Mouse (Mus musculus) cerebellum, postnatal 25 days (tissue): ENCODE measurements around the gene Dbil5.
A peak's percentile ranks its signal among the peaks of the same experiment; 100 is the strongest.

Experiments
- DNase-seq, 2 experiments: peaks; one replicate each; pipeline ENCODE4 v3.0.0; 2021; ENCODE audit warnings: mixed read lengths in 2 of 2

Dbil5 gene

DNA sequence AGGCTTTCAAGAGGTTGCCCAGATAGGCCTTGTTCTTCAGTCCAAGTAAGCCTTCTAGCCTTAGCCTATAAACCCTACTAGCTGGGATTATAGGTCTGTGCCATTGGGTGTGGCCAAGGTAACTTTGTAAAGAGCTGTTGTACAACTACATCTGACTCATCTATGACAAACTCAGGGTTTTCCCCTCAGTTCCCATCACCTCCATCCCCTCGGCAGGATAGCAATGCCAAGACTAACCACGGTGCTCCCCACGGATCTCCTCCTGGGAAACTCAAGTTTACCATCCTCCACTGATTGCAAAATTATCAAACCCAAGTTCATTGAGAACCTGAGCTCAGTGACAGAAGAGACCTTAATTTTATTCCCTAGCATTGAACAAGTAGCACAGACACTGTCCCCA lies 18.7 kb downstream of the Dbil5 start:
- DNase-seq, result no peak

DNA sequence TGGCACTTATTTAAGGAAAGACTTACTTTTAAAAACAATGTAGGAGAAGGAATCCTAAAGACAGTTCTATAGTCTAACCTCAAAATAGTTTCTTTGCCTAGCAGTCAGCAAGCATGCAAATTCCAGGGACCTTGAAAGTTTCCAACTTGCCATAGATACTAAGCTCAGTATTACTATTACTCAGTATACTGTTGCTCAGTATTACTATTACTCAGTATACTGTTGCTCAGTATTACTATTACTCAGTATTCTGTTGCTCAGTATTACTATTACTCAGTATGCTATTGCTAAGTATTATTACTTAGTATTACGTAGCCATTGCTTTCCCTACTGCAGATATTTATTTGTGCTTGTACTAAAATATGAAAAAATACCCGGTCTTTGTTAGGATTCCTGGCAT lies 22.3 kb downstream of the Dbil5 start:
- DNase-seq, result no peak

DNA sequence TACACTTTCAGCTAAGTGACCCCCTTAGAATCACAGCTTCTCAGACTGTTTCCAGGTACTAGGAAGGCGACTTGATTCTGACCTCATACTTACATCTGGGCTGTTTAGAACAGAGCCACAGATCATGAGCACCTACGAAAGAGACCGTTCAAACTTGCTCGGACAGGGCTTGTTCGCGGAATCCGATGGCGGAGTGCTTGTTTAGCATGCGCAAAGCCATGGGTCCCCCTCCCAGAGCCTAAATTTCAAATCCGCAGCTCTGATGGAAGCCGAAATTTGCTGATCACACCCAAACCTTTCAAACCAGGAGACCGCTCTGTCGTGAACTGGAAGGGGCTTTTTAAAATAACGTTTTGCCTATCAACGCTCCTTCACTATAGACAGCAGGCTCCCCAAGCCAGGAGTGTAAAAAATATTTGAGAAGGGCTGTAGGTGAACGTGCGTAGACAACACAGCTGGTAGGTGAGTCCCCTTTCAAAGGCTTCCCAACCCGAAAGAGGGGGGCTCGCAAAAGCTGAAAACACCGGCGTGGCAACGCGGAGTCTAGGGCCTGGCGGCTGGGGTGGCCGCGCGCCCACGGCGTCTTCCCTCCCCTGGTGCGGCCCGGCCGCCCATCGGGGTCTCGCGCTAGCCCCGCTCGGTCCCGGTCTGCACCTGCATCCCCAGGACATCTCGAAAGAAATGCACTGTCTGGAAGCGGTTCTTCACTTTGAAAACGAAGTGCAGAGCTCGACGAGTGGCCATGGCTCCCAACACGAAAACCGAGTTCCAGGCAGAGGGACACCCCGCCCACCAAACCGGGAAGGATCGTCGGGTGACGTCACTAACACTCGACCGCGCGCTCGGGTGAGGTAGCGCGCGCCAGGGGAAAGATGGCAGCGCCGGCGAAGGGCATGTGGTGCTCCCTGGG lies 25.7 kb downstream of the Dbil5 start, which contains the start of the genes Mrm3 and Glod4:
Mrm3 (plus strand) TSS at position 815 of the 910 bp plus-strand sequence.
Glod4 (minus strand) TSS at position 825 of the 910 bp plus-strand sequence.
- DNase-seq, result peak; percentile 94 to 96

DNA sequence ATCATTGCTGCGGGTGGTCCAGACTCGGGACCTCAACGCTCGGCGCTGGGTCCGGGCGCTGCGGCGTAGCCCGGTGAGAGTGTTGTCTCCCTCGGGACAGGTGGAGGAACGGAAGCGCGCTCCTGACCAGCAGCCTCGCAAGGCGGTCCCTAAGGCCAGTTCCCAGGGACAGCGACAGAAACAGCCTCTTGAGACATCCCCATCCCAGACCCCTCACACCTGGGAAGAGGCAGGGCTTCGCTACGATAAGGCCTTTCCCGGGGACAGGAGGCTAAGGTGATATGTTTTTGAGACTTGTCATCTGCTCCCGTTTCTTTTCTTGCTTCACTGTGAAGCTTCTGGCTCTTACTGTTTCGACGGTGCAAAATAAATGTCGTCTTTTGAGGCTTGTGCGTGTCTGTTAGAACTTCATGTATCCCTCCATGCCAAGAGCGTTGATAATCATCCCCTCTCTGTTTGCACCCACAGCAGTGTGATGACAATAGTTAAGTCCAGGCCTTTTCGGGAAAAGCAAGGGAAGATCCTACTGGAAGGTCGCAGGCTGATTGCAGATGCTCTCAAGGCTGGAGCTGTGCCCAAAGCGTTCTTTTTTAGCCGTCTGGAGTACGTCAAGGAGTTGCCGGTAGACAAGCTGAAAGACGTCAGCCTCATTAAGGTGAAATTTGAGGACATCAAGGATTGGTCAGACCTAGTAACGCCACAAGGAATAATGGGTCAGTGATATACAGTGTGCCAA lies 26.6 kb downstream of the Dbil5 start:
- DNase-seq, result peak in 1 of 2 experiments; percentile 39

DNA sequence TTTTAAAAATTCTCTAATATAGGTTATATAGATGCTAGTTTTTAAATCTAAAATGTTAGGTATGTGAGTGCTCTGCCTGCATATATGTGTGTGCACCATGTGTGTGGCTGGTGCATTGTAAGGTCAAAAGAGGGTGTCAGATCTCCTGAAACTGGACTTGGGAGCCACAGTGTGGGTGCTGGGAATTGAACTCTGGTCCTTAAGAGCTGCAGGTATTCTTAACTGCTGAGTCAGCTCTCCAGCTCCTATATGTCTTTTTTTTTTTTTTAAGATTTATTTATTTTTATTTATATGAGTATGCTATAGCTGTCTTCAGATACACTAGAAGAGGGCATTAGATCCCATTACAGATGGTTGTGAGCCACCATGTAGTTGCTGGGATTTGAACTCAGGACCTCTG lies 29.0 kb downstream of the Dbil5 start:
- DNase-seq, result no peak

DNA sequence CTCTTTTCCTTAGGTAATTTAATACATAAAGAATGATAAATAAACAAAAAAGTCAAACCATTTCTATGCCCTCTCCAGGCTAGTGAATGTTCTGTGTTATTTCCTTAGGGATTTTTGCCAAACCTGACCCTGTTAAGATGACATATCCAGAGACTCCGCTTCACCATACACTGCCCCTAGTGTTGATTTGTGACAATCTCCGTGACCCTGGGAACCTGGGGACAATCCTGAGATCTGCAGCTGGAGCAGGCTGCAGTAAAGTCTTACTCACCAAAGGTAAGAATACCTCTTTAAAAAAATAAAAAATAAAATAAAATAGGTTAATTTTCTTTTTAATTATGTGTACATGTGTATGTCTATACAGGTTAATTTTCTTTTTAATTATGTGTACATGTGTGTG lies 29.8 kb downstream of the Dbil5 start:
- DNase-seq, result no peak

DNA sequence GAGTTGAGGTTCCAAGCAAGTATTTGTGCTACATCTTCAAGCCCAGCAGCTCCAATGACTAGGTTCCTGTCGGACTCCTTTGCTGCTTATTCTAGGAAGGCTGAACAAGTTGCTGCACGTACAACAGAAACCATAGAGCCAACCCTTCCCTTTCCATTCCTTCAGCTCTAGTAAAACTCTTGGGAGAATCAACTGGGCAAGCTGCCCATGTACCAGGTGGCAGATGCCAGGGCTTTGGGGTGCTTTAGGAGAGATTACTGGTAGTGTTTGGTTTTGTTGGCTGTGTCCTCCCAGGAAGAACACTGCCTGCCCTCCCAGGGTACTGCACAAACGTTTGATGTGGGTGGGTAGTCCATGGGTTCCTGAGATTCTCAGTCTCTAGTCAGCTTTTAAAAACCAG lies 34.6 kb downstream of the Dbil5 start:
- peak; percentile 79 to 87 for DNase-seq

DNA sequence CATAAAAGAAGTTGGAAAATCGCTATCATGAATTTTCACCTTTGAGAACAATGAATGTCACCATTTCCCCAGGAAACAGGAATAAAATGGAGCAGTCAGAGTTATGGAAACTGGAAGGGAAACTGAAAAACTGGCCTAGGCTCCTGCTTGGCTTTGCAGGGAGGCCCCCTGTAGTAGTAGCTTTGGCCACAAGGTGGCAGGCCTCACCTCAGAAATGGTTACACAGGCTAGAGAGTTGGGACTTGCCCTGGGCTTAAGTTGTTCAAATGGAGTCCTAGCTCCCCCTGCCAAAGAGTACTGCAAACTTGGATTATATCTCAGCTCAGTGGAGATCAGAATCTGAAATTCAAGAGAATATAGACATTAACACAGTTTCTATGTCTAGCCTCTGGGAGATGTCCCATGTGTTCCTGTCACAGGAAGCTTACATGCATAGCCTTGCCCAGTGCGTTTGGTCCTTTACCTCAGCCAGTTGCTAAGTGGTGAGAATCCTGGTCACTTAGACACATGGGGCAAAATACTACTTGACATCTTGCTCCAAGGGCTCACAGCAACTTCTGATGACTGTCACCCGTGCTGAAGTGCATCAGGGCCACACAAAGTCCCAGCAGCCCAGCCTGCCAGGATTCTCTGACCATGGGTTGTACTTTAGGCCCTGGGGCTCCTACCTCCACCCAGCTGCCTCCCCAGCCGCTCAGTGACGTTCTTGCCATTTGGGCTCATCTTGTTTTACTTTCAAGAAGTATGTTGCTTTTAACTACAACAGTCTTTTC lies 35.9 kb downstream of the Dbil5 start:
- peak; percentile 94 to 95 for DNase-seq

DNA sequence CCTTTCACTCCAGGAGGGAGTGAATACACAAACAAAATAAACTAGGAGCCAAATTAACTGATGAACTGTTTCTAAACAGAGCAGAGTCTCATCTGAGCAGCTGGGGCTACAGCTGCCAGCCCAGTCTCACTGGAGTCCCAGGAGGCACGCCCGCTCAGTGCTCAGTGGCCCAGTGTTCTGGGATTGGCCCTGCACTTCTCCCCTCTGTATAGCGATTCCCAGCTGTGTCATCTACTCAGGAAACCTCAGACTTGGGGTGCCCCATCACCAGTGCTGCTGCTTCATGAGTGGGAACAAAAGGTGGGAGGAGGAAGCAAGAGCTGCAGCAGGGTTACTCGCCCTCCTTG lies 36.5 kb downstream of the Dbil5 start:
- DNase-seq, result peak in 1 of 2 experiments; percentile 32

DNA sequence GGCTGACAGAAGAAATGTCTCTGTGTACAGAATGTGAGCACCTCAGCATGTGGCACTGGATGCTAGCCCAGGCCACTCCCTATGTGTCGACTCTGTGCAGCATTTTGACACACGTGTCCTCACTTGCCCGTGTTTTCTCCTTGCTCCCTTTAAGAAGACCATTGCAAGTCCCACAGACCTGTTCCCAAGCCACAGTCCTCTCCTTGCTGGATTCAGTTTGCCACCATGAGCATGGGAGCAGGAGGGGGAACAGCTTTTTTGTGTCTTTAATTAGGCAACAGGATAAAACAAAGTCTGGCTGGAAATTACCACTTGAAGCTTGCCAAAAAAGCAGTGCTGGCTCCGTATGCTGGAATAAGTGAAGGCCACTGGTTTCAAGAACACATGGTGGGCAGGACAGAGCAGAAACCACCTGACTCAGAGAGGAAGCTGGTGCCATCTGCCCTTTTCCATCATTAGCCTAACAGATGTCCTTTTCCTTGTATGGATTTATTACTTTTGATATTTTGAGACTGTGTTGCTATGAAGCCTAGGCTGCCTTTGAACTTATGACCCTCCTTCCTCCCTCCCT lies 38.1 kb downstream of the Dbil5 start:
- peak; percentile 89 for DNase-seq

DNA sequence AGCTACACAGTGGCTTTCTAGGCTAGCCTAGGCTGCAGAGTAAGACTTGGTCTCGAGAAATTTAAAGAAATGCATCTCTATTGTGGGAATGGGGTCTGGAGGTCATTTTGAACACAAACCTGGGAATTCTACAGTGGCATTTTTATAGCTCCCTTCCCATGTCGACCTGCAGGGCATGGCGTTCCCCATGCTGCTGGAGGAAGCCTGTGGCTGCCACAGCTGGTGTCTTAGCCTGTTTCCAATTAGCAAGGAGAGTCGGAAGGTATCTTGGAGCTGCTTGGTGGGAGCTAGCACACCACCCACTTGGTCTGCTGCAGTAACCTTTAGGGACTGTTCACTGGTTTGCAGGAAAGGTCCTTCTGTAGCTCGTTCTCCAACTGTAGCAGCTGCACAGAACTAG lies 38.7 kb downstream of the Dbil5 start:
- DNase-seq, result no peak

DNA sequence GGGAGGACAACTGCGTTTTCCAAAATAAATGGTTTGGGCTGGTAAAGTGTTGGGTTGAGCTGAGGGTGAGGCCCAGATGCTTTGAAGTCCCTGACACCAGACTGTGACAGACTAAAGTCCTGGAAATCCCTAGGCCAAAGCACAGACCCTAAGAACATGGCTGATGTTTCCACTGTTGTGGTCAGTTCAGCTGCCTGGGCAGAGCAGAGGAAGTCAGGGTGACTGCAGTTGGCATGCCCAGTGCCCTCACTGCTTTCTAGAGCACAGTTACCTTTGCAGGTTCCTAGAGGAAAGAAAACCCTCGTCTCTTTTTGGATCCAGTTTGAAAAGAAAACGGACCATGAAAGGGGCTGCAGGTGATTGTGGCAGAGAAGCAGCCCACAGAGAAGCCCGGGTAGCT lies 40.0 kb downstream of the Dbil5 start:
- no peak for DNase-seq

DNA sequence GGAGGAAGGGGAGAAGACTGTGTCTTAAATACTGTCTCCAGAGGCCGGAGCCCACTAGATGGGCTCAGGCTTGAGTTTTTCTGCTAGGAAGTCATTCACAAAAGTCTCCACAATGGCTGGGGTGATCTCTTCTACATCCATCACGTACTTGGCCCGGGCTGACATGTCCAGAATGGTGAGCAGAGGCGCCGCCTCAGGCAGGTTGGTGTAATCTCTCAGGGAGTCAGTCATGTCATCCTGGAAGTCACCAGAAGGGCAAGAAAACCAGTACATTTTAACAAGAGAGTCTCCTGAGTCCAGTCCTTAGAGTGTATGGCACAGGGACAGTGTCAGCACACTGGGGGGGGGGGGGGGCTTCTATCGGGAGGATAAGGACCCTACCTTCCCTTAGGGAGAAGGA lies 41.1 kb downstream of the Dbil5 start:
- no peak for DNase-seq

DNA sequence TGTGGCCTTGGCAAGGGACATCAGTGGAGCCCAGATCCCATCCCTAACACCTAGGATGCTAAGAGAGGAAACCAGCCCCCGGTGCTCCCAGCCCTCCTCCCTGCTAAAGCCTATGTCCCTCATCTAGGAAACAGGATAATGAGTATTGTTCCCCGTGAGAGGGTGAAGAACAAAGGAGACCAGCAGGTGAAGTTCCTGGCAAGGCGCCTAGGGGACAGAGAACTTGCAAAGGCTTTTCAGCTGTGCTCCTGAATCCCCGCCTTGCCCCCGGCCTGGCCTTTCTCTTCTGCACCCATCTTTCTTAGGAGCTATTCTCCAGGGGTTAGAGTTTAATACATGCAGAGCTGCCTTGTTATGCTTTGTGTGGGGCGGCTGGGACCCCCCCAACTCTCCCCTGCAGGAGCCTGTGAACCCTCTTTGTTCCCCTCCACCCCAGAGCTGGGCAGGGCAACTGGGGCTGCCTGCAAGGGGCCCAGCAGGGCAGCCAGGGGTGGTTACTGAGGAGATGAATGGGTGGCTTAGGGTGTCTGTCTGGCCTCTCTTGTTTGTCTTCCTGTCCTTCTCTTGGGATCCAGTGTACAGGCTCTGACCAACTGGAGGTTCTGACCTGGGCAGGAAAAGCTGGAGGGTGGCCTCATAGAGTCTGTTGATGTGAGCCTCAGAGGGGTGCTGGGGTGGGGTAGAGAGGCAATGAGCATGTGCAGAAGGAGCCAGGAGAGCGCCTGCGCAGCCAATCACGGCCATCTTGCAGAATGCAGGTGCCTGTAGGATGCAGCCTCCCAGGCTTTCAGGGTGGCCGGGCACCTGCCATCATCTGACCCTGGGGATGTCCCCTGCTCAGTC lies 43.0 kb downstream of the Dbil5 start:
- DNase-seq, result peak in 1 of 2 experiments; percentile 67

DNA sequence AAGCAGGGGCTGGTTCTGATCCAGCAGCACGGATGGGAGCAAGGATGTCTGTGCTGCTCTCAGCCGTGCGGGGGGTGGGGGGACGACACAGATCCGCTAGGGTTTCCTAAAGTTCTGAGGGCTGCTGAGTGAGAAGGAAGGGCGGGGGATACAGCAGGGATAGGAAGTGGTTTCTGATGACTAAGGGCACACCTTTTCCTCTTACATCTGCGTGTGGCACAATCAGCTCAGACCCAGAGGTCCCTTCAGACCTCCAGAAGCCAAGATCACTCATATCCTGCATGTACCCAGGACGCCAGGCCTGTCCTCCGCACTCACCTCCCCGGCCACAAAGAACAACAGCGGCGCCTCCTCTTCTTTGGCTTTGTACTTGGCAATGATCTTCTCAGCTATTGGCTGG lies 43.8 kb downstream of the Dbil5 start:
- DNase-seq, result no peak

DNA sequence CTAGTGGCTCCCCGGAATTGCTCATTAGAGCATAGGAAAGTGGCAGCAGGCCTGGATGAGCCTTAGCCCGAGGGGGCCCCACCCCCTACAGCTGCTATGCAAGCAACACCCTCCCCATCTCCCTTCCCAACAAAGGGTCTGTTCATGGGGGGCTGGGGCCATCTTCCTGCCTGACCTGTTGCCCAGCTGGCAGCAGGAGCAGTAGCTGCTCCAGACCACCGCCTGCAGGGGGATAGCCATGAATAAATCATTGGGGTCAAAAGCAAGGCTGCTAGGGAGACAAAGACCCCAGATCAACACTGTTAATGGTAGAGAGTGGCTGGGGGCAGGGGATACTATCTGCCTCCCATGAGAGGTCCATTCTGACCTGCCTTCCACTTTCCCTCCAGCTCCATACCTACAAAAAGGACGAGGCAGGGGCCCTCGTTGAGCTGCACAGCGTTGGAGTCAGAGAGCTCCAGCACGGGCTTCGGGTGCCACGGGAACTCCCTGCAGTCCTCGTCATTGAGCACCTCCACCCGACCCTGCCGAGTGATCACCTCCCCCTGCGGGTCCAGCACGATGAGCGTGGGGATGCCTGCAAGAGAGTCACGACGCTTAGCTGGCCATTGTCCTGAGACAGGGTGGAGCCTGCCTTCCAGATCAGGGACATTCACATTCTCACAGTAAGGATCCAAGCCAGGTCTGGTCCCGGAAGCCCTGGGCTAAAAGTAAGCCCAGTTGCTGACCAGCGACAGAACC lies 45.4 kb downstream of the Dbil5 start:
- DNase-seq, result peak; percentile 61 to 62

DNA sequence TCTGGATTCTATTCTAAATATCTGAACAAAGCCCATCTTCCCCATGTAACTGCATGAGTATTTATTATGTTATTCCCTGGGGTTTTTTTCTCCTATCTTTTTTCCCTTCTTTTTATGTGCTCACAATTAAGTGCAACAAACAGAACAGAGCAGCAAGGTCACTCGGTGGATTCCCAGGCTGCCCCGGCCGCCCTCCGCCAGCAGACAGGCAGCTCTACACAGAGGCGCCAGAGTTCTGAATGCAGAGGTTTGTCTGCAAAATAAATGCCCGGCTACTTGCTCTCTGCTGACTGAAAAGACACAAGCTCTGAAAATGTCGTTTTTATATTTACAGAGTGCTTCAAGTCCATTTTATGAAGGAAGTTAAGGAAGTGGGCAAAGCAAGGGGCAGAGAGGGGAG lies 50.1 kb downstream of the Dbil5 start:
- no peak for DNase-seq

DNA sequence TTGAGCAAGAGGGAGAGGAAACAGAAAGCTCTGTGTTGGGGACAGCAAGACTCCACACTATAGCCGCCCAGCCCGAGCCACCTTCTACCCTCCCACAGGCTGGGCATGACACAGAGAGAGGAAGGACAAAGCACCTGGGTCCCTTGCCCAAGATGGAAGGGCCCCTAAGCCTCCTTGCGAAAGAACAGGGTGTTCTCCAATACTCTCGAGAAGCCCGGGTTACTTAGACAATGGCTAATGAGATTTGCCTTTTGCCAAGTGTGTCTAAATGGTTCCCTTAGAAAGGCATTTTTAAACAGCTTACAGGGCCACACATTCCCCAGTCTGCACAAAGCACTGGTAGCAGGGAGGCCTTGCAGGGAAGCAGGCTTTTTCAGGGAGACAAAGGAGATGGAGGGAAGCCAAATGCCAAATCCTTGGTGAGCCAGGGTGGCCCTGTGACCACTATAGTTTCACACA lies 50.6 kb downstream of the Dbil5 start:
- no peak for DNase-seq
